Mouse (Mus musculus) megakaryocyte, embryonic 14.5 days (primary cell): ENCODE measurements around the gene Ehd2. TPM values are rescaled to one million over a fixed set of nuclear protein-coding genes. Genes with fewer than 3 reads are reported as not detected.
A peak's percentile ranks its signal among the peaks of the same experiment; 100 is the strongest.

Experiments used
- H3K27me3 ChIP-seq: replicated peaks from 2 replicates; pipeline ENCODE3; 2012; ENCODE audit warnings: inconsistent platforms
- H3K36me3 ChIP-seq: replicated peaks from 2 replicates; pipeline ENCODE3; 2012; ENCODE audit warnings: low read length, inconsistent platforms, mixed read lengths
- H3K4me1 ChIP-seq: 2 replicates; pipeline ENCODE4 v1.6.1; 2012; ENCODE audit warnings: inconsistent platforms
- H3K4me3 ChIP-seq: replicated peaks from 2 replicates; pipeline ENCODE3; 2012; ENCODE audit warnings: moderate library complexity, mild to moderate bottlenecking, inconsistent platforms
- H3K9me3 ChIP-seq: 2 replicates; pipeline ENCODE4 v1.6.1; 2012; ENCODE audit warnings: inconsistent platforms
- FLI1 ChIP-seq: IDR thresholded peaks from 2 replicates; pipeline ENCODE4 v1.6.1; 2012; ENCODE audit warnings: low read length, inconsistent platforms, mixed read lengths
- GATA1 ChIP-seq: IDR thresholded peaks from 3 replicates; pipeline ENCODE4 v1.6.1; 2012; ENCODE audit warnings: mixed read lengths, low read length, inconsistent platforms, borderline replicate concordance
- polyA plus RNA-seq: library from polyadenylated mRNA; stranded (reverse); fragments of >175 nt; gene quantifications from 2 replicates; pipeline ENCODE4 v1.2.3, GENCODE M21; 2012; ENCODE audit warnings: low replicate concordance; ENCODE audit not compliant: insufficient read depth

The Ehd2 gene
- polyA plus RNA-seq, 1 experiment, result 0.93 TPM

GRCm38 (mm10) chr7:15949216-15949790 lies 18.1 kb downstream of the Ehd2 start:
- peaks cover 78% of the 10 kb centered on the region for H3K4me1 ChIP-seq
- peak overlapping the region; percentile 50 for H3K4me3 ChIP-seq
- H3K9me3 ChIP-seq, result peaks cover 14% of the 10 kb centered on the region
- TF ChIP-seq FLI1 (no peak), GATA1 (peak; percentile 24; the same call in 1 of the 3 replicates)
- peaks cover 5% of the 10 kb centered on the region for H3K36me3 ChIP-seq
- H3K27me3 ChIP-seq, result peaks cover 44% of the 10 kb centered on the region

GRCm38 (mm10) chr7:15948381-15948941 lies 18.9 kb downstream of the Ehd2 start:
- Histone ChIP-seq H3K4me3 (peak overlapping the region; percentile 90), H3K27me3 (peaks cover 43% of the 10 kb centered on the region), H3K4me1 (peaks cover 78% of the 10 kb centered on the region), H3K36me3 (peaks cover 13% of the 10 kb centered on the region), H3K9me3 (peaks cover 11% of the 10 kb centered on the region)
- TF ChIP-seq GATA1 (no peak), FLI1 (no peak)

GRCm38 (mm10) chr7:15947653-15948260 lies 19.6 kb downstream of the Ehd2 start:
- TF ChIP-seq FLI1 (no peak), GATA1 (no peak)
- peaks cover 8% of the 10 kb centered on the region; the same call in 1 of the 2 replicates for H3K9me3 ChIP-seq
- peak overlapping the region; percentile 90 for H3K4me3 ChIP-seq
- peaks cover 20% of the 10 kb centered on the region for H3K36me3 ChIP-seq
- H3K4me1 ChIP-seq, result peaks cover 78% of the 10 kb centered on the region
- peaks cover 42% of the 10 kb centered on the region for H3K27me3 ChIP-seq

DNA sequence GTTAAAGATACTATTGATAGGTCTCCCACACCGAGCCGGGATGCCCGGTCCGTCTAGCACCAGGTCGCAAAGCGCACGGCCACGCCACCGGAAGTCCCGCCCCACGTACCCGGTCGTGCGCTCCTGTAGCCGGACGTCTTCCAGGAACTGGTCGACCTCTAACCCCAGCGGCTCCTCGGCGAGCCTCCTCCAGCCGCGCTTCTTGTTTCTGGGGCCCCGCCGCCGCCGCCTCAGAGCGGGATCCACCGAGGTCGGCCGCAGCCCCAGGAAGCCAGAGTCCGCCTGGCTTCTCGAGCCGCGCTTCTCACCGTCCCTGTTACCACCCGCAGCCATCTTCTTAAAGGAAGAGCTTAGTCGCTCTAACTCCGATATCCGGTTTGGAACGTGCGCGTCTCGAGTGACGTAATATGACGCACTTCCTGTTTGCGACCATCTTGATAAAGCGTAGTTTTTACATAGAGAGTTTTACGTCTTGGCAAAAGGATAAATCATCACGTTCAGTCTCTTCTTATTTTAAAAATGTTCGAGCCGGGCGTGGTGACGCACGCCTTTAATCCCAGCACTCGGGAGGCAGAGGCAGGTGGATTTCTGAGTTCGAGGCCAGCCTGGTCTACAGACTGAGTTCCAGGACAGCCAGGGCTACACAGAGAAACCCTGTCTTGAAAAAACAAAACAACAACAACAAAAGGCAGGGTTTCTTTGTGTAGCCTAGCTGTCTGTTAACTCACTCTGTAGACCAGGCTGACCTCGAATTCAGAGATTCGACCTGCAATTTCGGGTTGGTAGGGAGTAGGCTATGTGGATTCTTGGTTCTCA lies 21.4 kb downstream of the Ehd2 start, which contains the start of gene Nop53:
Gene Nop53, minus strand, starts transcription at position 354 of the 816 bp plus-strand sequence.
- peaks cover 80% of the 10 kb centered on the region for H3K4me1 ChIP-seq
- TF ChIP-seq FLI1 (peak; percentile 24; the same call in 1 of the 2 replicates), GATA1 (peak; percentile 73; the same call in 1 of the 3 replicates)
- H3K4me3 ChIP-seq, result peak within 1 kb of the TSS; percentile 95
- H3K9me3 ChIP-seq, result no peaks in the 10 kb centered on the region
- H3K27me3 ChIP-seq, result peaks cover 25% of the 10 kb centered on the region
- H3K36me3 ChIP-seq, result peaks cover 38% of the 10 kb centered on the region

- peaks cover 18% of the 10 kb centered on the region for H3K27me3 ChIP-seq
- peaks cover 80% of the 10 kb centered on the region for H3K4me1 ChIP-seq
- no peaks in the 10 kb centered on the region for H3K9me3 ChIP-seq
- H3K4me3 ChIP-seq, result peak overlapping the region; percentile 95
- no peak for TF ChIP-seq FLI1
- no peak for TF ChIP-seq GATA1
- H3K36me3 ChIP-seq, result peaks cover 46% of the 10 kb centered on the region
These were observed 22.2 kb downstream of the Ehd2 start for GRCm38 (mm10) chr7:15945211-15945610.

GRCm38 (mm10) chr7:15944311-15944710 lies 23.1 kb downstream of the Ehd2 start:
- H3K4me1 ChIP-seq, result peaks cover 71% of the 10 kb centered on the region
- peaks cover 8% of the 10 kb centered on the region for H3K27me3 ChIP-seq
- peak overlapping the region; percentile 95 for H3K4me3 ChIP-seq
- H3K9me3 ChIP-seq, result no peaks in the 10 kb centered on the region
- TF ChIP-seq FLI1, result no peak
- TF ChIP-seq GATA1, result no peak
- H3K36me3 ChIP-seq, result peaks cover 55% of the 10 kb centered on the region

DNA sequence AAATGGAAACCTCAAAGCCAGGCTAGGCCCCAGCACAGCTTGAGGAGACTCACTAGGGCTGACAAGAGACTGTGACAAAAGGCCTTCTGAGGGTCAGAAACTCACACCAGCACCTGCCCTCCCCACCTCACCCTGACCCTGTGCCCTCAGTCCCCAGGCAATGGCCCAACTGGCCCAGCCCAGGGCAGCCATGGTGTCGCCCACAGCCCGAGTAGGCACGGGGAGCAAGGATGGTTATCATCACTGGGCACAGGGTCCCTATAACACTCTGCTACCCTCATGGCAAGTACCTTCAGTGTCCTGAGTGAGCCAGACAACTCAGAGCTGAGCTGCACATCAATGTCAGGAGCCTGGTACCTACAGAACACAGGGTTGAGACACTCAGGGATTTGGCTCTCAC lies 28.7 kb downstream of the Ehd2 start:
- Histone ChIP-seq H3K4me1 (peaks cover 40% of the 10 kb centered on the region), H3K9me3 (no peaks in the 10 kb centered on the region), H3K4me3 (no peak overlapping the region), H3K27me3 (no peaks in the 10 kb centered on the region), H3K36me3 (peaks cover 86% of the 10 kb centered on the region)
- no peak for TF ChIP-seq FLI1
- no peak for TF ChIP-seq GATA1

- H3K9me3 ChIP-seq, result no peaks in the 10 kb centered on the region
- H3K4me1 ChIP-seq, result peaks cover 36% of the 10 kb centered on the region
- H3K4me3 ChIP-seq, result no peak overlapping the region
- H3K27me3 ChIP-seq, result no peaks in the 10 kb centered on the region
- peaks cover 75% of the 10 kb centered on the region for H3K36me3 ChIP-seq
- TF ChIP-seq GATA1 (no peak), FLI1 (no peak)
These were observed 29.9 kb downstream of the Ehd2 start for GRCm38 (mm10) chr7:15937491-15937890.

- peaks cover 31% of the 10 kb centered on the region for H3K4me1 ChIP-seq
- TF ChIP-seq FLI1 (no peak), GATA1 (no peak)
- no peaks in the 10 kb centered on the region for H3K27me3 ChIP-seq
- peaks cover 37% of the 10 kb centered on the region for H3K36me3 ChIP-seq
- H3K4me3 ChIP-seq, result peak overlapping the region; percentile 5
- H3K9me3 ChIP-seq, result no peaks in the 10 kb centered on the region
These were observed 33.7 kb downstream of the Ehd2 start for GRCm38 (mm10) chr7:15933437-15934359.

DNA sequence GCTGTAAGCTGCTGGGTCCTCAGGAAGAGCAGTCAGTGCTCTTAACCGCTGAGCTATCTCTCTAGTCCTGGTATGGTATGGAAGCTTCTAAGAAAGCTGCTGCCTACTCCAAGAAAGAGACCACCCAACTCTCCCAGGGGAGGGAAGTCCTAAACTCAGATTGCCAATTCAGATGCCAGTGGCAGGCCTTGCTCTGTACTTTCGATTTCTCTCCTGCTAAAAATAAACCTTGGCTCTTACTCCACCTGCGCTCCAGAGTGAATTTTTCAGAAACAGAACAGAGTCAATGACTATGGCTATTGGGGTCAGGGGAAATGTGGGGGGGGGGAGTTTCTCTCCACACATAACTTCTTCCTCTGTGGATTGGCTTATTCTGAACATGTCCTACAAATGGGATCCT lies 35.7 kb downstream of the Ehd2 start:
- Histone ChIP-seq H3K9me3 (no peaks in the 10 kb centered on the region), H3K27me3 (no peaks in the 10 kb centered on the region), H3K4me3 (no peak overlapping the region), H3K4me1 (peaks cover 31% of the 10 kb centered on the region), H3K36me3 (peaks cover 16% of the 10 kb centered on the region)
- no peak for TF ChIP-seq FLI1
- no peak for TF ChIP-seq GATA1
